Mouse (Mus musculus) embryonic stem cell, embryonic (primary cell): ENCODE measurements at regions not wholly inside any gene's neighbourhood (a gene's known extent, or its start where the extent isn't known, plus 50 kb on each side); places are given as distances from the start of the nearest gene placed in this dataset.

ENCODE experiments used
- CTCF ChIA-PET, 4 experiments: fragments of 300-600 bp in 2 of 4; fragments of 350-600 bp in 2 of 4; sonication (Branson Sonifier 250); formaldehyde crosslinking; loops; one replicate each; lab custom pipeline; 2022; ENCODE audit warnings: inconsistent platforms in 2 of 4; lab: Charles Lee
- POLR2A ChIA-PET, 4 experiments: fragments of 300-600 bp in 2 of 4; fragments of 350-600 bp in 2 of 4; sonication (Branson Sonifier 250); formaldehyde crosslinking; loops; one replicate each; lab custom pipeline; 2022; ENCODE audit warnings: antibody characterized with exemption in 4 of 4, inconsistent platforms in 1 of 4; lab: Charles Lee

DNA sequence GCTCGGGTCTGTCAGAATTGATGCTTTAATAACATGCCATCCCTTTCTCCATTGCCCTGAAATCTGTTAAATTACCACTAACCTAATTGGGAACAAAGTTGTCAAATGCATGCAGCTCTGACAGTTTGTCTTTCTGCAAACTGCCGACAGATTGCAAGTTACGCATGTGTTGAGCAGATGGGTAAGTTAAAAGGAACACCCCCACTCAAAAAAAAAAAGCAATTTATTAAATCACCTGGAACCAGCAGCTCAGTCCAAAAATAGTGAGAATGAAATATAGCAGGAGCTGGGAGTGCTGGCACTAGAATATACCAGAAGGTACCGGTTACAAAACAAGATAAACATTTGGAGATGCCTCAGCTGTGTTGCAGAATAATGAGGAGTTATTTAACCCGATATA, 184.2 kb upstream of the Gm12695 start:
- ChIA-PET CTCF (interaction anchor here in 1 of 4 experiments (0.6 kb wide), 1 partner anchor 83 kb away, joined by 3 read pairs; no protein-coding TSS in a partner anchor), POLR2A (no interaction called here)

DNA sequence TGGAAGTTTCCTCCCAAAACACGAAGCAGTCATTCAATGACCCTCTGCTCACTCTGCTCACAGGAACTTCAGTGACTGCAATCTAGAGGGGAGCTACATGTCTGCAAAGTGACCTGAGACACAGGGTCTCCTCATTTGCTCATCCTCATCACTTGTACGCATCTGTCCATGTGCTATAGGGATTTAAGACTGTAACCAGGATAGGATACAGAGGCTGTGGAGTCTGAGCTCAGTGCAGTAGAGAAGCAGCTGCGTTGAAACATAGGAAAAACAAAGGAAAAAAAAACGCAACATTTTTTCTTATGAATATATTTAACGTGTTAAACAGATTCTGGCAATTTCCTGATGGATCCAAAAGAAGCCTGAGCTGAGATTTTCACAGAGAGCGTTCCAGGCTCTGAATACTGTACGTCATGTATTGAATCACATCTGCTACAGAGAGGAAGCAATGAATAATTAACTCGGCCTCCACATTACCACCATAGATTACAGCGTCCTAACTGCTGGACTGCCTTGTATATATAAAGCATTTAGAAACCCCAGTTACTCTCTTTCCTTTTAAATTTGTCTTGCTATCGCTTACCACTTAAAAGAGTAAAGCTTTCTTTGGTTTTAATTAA, 183.7 kb upstream of the Gm12695 start:
- CTCF ChIA-PET = no interaction called here

More for the DNA sequence above, 183.7 kb upstream of the Gm12695 start:
- POLR2A ChIA-PET = no interaction called here
